Mouse (Mus musculus): ENCODE results near the gene Heca. TPM values are rescaled to one million over a fixed set of nuclear protein-coding genes. Genes with fewer than 3 reads are reported as not detected.

The Heca gene
- total RNA-seq, 1 experiment from 2014 or later, result 30.3 TPM

Other genes with a start within 250 kb of the Heca start
- 27.8 and 44.6 TPM in 2 replicates for gene Cited2, start 224.8 kb downstream of the Heca start, total RNA-seq (2017)
- 0.82 and 0.87 TPM in 2 replicates for gene Txlnb, start 151.8 kb downstream of the Heca start, total RNA-seq (2017)
- 349 and 398 TPM in 2 replicates for gene Abracl, start 75.2 kb upstream of the Heca start, total RNA-seq (2017)
- gene Reps1, start 107.8 kb upstream of the Heca start, total RNA-seq (2017), result 45.4 and 50.2 TPM in 2 replicates

Data from common myeloid progenitor, adult 5-6 weeks (primary cell).